Mouse (Mus musculus) stomach, postnatal 0 days (tissue): ENCODE measurements around the gene Ly9.

Experiments
- CTCF ChIP-seq: IDR thresholded peaks from 2 replicates; pipeline ENCODE4 v1.5.1; 2016; ENCODE audit warnings: antibody characterized with exemption, low read depth, mild to moderate bottlenecking, moderate library complexity
- EP300 ChIP-seq: optimal IDR thresholded peaks from 2 replicates; pipeline ENCODE3; 2016; ENCODE audit warnings: antibody characterized with exemption

DNA sequence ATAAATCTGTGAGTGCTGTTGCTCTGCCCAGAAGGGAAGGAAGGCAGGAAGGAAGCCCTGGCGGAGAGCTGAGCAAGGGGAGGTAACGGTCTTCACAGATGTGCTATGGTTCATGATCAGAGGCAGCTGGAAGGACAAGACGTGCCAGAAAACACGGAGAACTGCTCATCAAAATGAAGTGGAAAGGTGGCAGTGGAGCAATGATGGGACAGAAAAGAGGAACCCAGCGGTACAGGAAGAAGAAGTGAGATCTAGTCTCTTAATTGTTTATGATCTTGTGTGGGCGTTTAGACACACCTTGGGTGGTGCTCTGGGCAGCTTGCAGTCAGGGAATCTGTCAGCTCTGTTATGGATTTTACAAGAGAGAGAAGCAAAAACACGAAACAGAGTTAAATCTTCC is 55.9 kb downstream of the Ly9 start:
- TF ChIP-seq CTCF (no peak), EP300 (no peak)
